Mouse (Mus musculus): Measurements from ENCODE around the gene 9230112D13Rik.

DNA sequence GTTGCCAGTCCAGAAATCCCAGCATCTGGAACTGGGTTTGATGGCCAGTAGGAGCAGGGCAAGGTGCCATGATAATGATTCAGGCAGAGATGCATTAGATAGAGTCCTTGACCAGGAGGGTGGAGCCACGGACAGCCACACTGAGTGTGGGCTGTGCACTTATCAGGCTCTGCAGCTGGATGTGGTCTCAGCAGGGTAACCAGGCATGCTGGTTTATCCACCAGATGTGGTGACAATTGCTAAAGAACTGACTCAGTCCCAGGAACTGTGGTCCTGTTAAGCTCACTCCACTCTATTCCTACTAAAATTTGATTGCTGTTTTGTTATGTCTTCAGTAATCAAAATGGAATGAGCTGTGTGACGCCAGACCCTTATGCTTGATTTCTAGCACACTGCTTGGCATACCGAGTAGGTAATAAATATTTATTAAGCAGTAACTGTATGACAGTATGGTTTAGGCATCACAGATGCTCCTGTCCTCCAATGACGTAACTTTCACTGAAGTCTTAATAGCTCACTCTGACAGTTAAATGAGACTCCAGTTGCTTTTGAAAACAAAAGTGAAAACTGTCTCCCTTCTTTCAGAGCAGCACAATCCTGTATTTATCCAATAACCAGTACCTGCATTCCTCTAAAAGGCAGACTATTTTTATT, 14.3 kb downstream of the 9230112D13Rik start:
- TF ChIP-seq GATA1 (IDR thresholded peaks at IDR 0.05; ENCODE audit: low read length) (no peak), TAL1 (IDR thresholded peaks at IDR 0.05; ENCODE audit: low read length) (no peak)

Data from erythroblast, embryonic 14.5 days (primary cell).